Mouse (Mus musculus) ES-Bruce4 (cell line): ENCODE data around the gene Cnot6.

Source experiments
- CTCF ChIP-seq: IDR thresholded peaks from one replicate; pipeline ENCODE4 v1.8.1; 2011; ENCODE audit warnings: low read depth, low read length
- POLR2A ChIP-seq: IDR thresholded peaks from one replicate; pipeline ENCODE4 v1.8.1; 2011; ENCODE audit warnings: low read length; ENCODE audit not compliant: insufficient read depth

DNA sequence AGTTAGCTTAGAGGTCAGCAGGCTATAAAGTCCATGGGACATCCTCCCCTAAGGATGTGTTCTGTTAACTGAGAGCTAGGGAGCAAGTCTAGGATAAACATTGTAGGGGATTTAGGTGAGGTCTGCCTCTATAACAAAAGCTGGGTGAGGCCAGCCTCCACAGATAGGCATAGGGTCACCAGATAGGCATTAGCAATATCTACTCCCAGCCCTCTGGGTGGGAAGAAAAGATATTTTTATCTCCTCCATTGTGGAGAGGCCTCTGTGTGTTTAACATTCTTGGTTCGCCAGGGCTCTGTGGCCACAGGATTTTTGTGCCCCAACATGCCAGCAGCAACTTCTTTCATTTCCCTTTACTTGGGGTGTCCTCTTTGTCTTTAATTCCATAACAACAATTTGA, 8.8 kb upstream of the Cnot6 start:
- TF ChIP-seq CTCF (no peak), POLR2A (no peak)
